Mouse (Mus musculus) layer of hippocampus, adult 6 months (tissue): ENCODE measurements around the gene D17Wsu92e. TPM values are rescaled to one million over a fixed set of nuclear protein-coding genes. Genes with fewer than 3 reads are reported as not detected.

Experiments used
- long read RNA-seq, 2 experiments: library from polyadenylated mRNA; unstranded; transcript quantifications; one replicate each; pipeline ENCODE4 v2.0.0; 2019 to 2020
- polyA plus RNA-seq: library from polyadenylated mRNA; unstranded; fragments of <200 nt; fragmentation: Nextera tagmentation; gene quantifications from 2 replicates; pipeline ENCODE4 v1.2.3, GENCODE M21; 2021

Gene D17Wsu92e
- polyA plus RNA-seq = 19.7 and 23.5 TPM in 2 replicates
- long read RNA-seq, experiment 1, partial matches to known transcripts = 72 of 75 reads
- long read RNA-seq, experiment 1, other reads (novel, unspliced or antisense) = 2 of 75 reads
- long read RNA-seq, experiment 2, transcript D17Wsu92e-206 (4 exons, 1,348 nt) = minor isoform, 5 of 173 reads
- long read RNA-seq, experiment 2, transcript D17Wsu92e-202 (5 exons, 3,573 nt) = minor isoform, 10 of 173 reads
- long read RNA-seq, experiment 2, transcript D17Wsu92e-203 (5 exons, 3,892 nt) = major isoform, 39 of 173 reads
- long read RNA-seq, experiment 2, partial matches to known transcripts = 16 of 173 reads
- long read RNA-seq, experiment 2, other reads (novel, unspliced or antisense) = 103 of 173 reads

GRCm38 (mm10) chr17:27820568-27821406 lies at the start of gene D17Wsu92e:
Gene D17Wsu92e, minus strand, starts transcription at chr17:27820648.

GRCm38 (mm10) chr17:27856265-27856797 lies 35.9 kb upstream of the D17Wsu92e start, which contains the start of gene Uhrf1bp1:
Gene Uhrf1bp1, plus strand, starts transcription at chr17:27856441.

GRCm38 (mm10) chr17:27837850-27838249 lies 17.4 kb upstream of the D17Wsu92e start, which contains the start of gene Snrpc:
Gene Snrpc, plus strand, starts transcription at chr17:27838150.

GRCm38 (mm10) chr17:27728770-27729169 lies 91.7 kb downstream of the D17Wsu92e start, which contains the start of gene Spdef:
Gene Spdef, minus strand, starts transcription at chr17:27728955.

Other genes with a start within 250 kb of the D17Wsu92e start
- gene Nudt3, start 197.2 kb downstream of the D17Wsu92e start, polyA plus RNA-seq = 275 and 475 TPM in 2 replicates
- not detected in 2 replicates for gene RPS10-NUDT3, start 185.4 kb downstream of the D17Wsu92e start, polyA plus RNA-seq
- 1,126 and 1,279 TPM in 2 replicates for gene Rps10, start 184.0 kb downstream of the D17Wsu92e start, polyA plus RNA-seq
- gene Pacsin1, start 165.1 kb downstream of the D17Wsu92e start, polyA plus RNA-seq = 327 and 409 TPM in 2 replicates
- gene Spdef, start 91.7 kb downstream of the D17Wsu92e start, polyA plus RNA-seq = 0.08 TPM in 1 of 2 replicates, not detected in the other
- gene Snrpc, start 17.5 kb upstream of the D17Wsu92e start, polyA plus RNA-seq = 55.8 and 59.2 TPM in 2 replicates
- gene Uhrf1bp1, start 35.8 kb upstream of the D17Wsu92e start, polyA plus RNA-seq = 4.8 and 6.1 TPM in 2 replicates
- 5.5 and 6.5 TPM in 2 replicates for gene Anks1, start 88.7 kb upstream of the D17Wsu92e start, polyA plus RNA-seq
- gene Taf11, start 89.2 kb upstream of the D17Wsu92e start, polyA plus RNA-seq = 37.8 and 47.3 TPM in 2 replicates